Mouse (Mus musculus) CD4-positive, CD25-positive, alpha-beta regulatory T cell, adult 2 months (primary cell): ENCODE data around the gene Clip1.
"Not testable (repeated sequence)": the region's sequence is repeated elsewhere in the genome, so short reads cannot be mapped to it uniquely, and the experiment has no call there.

Source experiments
- DNase-seq: peaks from one replicate; pipeline ENCODE4 v3.0.0-alpha.2; 2012; ENCODE audit warnings: low read depth, low spot score

The Clip1 gene

DNA sequence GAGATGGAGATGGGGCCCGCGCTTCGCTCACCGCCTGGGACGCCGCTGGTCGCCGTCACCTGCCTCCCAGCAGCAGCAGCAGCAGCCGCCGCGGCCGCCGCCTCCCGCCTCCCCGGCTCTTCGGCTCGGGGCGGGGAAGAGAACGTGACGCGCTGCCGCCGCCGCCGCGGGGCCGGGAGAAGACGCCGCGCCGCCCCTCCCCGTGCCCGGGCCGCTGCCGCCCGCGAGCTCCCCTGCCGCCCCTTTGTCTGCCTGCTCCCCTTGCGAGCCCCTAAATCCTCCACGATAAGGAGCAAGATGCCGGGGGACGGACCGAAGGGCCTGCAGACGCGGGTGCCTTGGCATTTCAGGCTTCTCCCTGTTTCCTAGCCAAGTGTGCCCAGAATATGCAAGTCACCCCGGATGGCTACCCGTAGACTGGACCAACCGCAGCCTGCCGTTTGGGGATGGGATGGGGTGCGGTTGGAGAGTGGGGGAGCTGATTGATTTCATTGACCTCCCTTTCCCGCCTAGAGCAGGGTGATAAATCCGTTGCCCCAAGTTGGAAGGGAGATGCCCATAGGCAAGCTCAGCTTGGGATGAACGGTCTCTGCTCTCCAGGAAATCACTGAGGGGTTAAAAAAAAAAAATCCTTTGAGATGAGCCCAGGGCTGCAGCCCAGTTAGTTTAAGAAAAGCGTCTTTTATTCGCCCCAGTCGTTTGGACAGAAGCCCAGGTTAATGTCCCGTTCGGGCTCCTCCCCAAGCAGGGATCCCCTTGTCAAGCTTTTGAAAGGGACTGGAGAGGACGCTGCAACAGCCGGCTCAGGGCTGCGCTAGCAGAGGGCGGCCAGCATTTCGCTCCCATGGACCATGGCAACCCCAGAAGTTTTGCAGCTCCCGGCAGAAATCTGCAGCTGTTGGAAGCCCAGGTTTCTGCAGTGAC lies at the start of gene Clip1:
TSS of gene Clip1 (minus strand) at position 398 of the 924 bp plus-strand sequence.
- DNase-seq = peak; percentile 81

DNA sequence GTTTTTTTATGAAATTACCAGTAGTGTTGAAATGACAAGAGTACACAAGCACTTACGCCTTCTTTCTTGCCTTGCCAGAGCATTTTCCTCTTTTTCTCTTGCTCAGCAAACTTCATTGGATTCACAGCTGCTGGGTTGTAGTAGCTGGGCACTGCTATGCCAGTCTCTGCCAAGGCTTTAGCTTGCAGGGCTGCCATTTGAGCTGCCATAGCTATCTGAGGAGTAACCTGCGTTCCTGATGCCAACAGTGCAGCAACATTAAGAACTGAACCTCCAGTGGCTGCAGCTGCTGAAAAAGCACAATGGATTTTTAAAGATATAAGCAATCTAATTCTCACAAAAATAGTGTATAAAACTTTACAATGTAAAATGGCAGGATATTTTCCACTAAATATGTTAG lies 46.6 kb upstream of the Clip1 start:
- DNase-seq = no peak

- DNase-seq = not testable (repeated sequence)
Observed at GRCm38 (mm10) chr5:123723816-123724215, 39.4 kb upstream of the Clip1 start.

DNA sequence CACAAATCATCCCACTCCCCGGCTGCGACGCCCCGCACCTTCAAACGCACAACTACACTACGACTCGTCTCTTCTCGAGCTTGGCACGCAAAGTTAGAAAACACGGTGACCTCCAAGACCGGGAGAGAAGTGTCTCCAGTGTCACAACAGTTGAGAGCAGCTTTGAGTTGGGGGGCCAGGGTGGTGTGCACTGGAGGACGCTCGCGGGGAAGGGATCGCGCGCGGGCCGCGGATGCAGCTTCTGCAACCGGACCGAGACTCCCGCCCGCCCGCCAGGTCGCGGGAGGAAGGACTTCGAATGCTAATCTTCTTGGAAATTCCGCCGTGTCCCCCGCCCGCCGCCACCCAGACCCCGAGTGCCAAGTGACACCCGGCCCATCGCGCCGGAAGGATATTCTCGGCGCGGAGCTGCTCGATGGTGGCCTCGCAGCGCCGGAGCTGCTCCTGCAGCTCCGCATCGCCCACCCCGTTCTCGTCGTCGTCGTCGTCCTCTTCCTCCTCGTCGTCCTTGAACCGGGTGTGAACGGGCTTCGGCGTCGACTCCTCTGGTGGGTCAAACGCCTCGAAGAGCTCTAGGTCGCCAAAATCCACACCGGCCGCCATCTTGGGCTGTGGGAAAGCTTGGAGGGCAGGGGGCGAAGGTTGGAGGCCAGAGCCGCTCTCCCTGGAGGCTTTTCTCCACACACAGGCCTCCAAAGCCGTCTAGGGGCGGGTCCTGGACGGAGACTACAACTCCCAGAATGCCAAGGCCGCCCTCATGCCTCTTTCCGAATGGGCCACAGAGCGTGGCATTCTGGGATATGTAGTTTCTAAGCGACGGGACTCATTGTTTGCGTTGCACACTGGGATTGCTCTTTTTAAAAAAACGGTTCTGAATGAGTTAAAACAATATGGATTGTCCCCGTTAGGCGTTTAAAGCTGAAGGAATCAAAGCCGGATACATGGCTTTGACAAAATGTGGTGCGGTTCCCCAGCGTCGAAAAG lies 36.2 kb upstream of the Clip1 start, which contains the start of gene Zcchc8:
TSS of gene Zcchc8 (minus strand) at position 773 of the 984 bp plus-strand sequence.
- peak; percentile 96 for DNase-seq

DNA sequence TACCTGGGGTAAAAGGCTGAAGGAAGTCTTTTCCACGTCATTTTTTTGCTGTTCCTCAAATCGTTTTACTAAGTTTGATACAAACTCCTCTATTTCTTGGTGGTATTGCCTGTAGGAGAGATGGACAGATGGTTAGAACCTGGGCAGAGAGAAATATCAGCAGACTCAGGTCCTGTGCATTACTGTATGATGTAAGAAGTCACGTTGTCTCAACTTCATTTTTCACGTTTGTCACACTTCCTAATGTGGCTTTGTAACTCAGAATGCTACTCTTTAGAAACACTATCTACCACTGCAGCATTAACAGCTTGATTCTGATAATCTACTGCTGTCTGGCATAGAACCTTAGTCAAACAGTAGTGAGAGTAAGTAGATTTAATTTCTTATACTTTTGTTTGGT lies 30.2 kb upstream of the Clip1 start:
- DNase-seq = no peak

DNA sequence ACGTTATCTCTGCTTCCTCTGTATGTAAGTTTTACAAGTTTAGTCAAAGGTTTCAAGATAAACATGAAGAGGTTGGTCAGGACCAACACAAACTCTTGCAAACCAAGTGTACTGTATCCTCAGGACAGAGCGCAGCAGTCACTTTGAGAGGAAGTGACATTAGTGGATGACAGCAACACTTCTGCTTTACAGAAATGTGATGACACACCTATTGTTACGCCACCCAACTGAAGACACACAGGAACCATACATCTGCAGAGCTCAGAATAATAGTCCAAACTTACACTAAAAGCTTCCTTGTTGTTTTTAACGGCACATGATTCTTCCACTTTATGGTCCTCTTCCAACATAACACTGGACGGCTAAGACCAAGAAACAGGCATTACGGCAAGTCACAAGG lies 29.4 kb upstream of the Clip1 start:
- DNase-seq = no peak

- DNase-seq = no peak
Observed at GRCm38 (mm10) chr5:123709571-123709970, 25.2 kb upstream of the Clip1 start.

DNA sequence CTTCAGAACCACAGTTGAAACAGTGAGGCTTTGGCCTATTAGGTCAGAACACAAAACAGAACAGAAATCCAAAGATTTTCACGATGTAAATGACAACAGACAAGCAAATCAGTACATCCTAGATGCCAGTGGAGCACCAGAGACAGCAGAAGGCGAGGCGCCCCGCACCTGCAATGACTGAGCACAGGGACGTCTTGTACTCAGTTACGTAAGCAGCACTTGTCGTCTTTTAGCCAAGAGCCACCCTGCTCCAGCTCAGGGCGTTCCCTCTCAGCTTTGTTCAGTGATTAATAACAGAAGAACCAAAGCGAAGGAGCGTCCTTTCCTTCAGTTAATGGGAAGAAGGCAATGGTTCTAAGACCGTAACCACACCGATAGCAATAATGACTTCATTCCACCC lies 24.2 kb upstream of the Clip1 start:
- DNase-seq = no peak

DNA sequence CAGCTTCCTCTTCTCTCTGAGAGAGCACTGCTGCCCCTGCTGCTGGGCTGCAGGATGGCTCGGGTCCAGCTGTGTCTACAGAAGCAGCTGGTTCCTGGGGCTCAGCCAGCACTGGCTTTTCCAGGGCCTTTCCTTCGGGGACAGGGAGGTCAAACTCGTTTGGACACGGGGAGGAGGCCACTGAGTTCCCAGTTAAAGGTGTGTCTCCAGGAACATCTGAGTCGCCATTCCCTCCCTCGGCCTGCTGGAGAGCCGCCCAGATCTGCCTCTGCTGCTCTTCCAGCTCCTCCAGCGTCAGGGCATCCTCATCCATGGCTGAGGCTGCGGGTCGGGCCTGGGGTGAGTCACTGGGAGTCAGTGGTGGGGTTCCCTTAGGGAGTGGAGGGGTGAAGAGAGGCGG lies 16.2 kb upstream of the Clip1 start:
- DNase-seq = no peak

GRCm38 (mm10) chr5:123699198-123699597 lies 14.8 kb upstream of the Clip1 start:
- peak; percentile 85 for DNase-seq

DNA sequence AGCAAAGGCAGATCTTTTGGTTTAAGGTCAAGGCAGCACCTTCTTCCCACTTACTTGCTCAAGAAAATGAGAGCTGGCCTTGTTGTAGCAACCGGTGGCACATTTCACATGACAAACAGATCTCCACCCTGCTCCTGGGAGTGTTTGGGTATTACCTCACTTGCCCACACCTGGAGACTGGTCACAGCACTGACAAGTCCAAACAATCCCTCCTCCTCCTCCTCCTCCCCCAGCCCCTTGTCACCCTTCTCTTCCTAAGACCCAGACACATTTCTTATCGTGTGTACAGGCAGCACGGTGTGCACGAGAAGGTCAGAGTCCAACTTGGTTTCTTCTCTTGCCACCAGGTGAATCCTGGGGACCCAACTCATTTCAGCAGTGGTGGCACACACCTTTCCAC lies 12.5 kb upstream of the Clip1 start:
- no peak for DNase-seq

- DNase-seq = no peak
Observed at GRCm38 (mm10) chr5:123696244-123696643, 11.8 kb upstream of the Clip1 start.

- no peak for DNase-seq
Observed at GRCm38 (mm10) chr5:123694468-123694867, 10.1 kb upstream of the Clip1 start.

GRCm38 (mm10) chr5:123683377-123684220 lies 819 bp downstream of the Clip1 start:
- DNase-seq = peak; percentile 68

GRCm38 (mm10) chr5:123683043-123683376 lies 1.4 kb downstream of the Clip1 start:
- DNase-seq = no peak

- DNase-seq = peak; percentile 57
Observed at GRCm38 (mm10) chr5:123682372-123682771, 2.0 kb downstream of the Clip1 start.

- DNase-seq = no peak
Observed at GRCm38 (mm10) chr5:123679546-123680263, 4.7 kb downstream of the Clip1 start.

DNA sequence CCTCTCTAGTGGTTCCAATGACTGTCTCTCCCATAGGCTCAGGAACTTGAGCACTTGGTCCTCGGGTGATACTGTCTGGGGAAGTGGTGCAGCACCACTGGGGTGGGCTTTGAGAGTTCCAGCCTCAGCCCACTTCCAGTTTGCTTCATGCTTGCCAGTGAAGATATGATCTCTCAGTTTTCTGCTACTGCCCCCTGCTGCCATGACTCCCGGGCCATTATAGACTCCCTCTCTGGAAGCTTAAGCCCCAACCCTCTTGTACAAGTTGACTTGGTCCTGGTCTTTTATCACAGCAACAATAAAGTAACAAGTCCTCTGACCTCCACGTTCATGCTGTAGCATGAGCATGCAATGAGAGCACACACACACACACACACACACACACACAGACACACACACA lies 5.3 kb downstream of the Clip1 start:
- no peak for DNase-seq

GRCm38 (mm10) chr5:123675717-123676116 lies 8.7 kb downstream of the Clip1 start:
- no peak for DNase-seq

- DNase-seq = no peak
Observed at GRCm38 (mm10) chr5:123675221-123675620, 9.2 kb downstream of the Clip1 start.

GRCm38 (mm10) chr5:123671473-123671820 lies 13.0 kb downstream of the Clip1 start:
- no peak for DNase-seq
